Mouse (Mus musculus) midbrain, postnatal 0 days (tissue): ENCODE measurements around the gene Etfb. TPM values are rescaled to one million over a fixed set of nuclear protein-coding genes. Genes with fewer than 3 reads are reported as not detected.

ENCODE experiments used
- ATAC-seq: fragments of 200-750 bp; cut with Nextera tagmentation; 2 replicates; pipeline ENCODE4 v1.8.0; 2017; ENCODE audit warnings: moderate number of reproducible peaks, mild to moderate bottlenecking, moderate TSS enrichment, moderate library complexity; ENCODE audit not compliant: low FRiP score
- DNase-seq: peaks from one replicate; pipeline ENCODE4 v3.0.0-alpha.2; 2015; ENCODE audit warnings: low spot score
- H3K27ac ChIP-seq: fragments of 300-500 bp; sonication (generic); 2 replicates; pipeline ENCODE4 v1.5.1; 2014; ENCODE audit warnings: low read depth, mild to moderate bottlenecking, low read length, mixed read lengths
- H3K27me3 ChIP-seq: fragments of 300-500 bp; sonication (generic); 2 replicates; pipeline ENCODE4 v1.6.1; 2014; ENCODE audit warnings: low read length, control low read depth, mixed read lengths; ENCODE audit not compliant: insufficient read depth
- H3K36me3 ChIP-seq: fragments of 300-500 bp; sonication (generic); 2 replicates; pipeline ENCODE4 v1.6.1; 2014; ENCODE audit warnings: low read length, control low read depth, mixed read lengths; ENCODE audit not compliant: insufficient read depth
- H3K4me1 ChIP-seq: fragments of 300-500 bp; sonication (generic); 2 replicates; pipeline ENCODE4 v1.6.1; 2014; ENCODE audit warnings: mild to moderate bottlenecking, control low read depth, antibody characterized with exemption, low read length, mixed read lengths; ENCODE audit not compliant: insufficient read depth
- H3K4me2 ChIP-seq: fragments of 300-500 bp; sonication (generic); 2 replicates; pipeline ENCODE4 v1.6.1; 2014; ENCODE audit warnings: low read depth, mild to moderate bottlenecking, low read length, mixed read lengths; ENCODE audit not compliant: poor library complexity, severe bottlenecking
- H3K4me3 ChIP-seq: fragments of 300-500 bp; sonication (generic); 2 replicates; pipeline ENCODE4 v1.5.1; 2014; ENCODE audit warnings: low read depth, mild to moderate bottlenecking, low read length, moderate library complexity
- H3K9ac ChIP-seq: fragments of 300-500 bp; sonication (generic); replicated peaks from 2 replicates; pipeline ENCODE4 v1.6.1; 2014; ENCODE audit warnings: mild to moderate bottlenecking, low read length, moderate library complexity, mixed read lengths; ENCODE audit not compliant: poor library complexity, severe bottlenecking
- H3K9me3 ChIP-seq: fragments of 300-500 bp; sonication (generic); 2 replicates; pipeline ENCODE4 v1.6.1; 2016; ENCODE audit warnings: low read length, control low read depth
- CTCF ChIP-seq: IDR thresholded peaks from 2 replicates; pipeline ENCODE4 v1.5.1; 2016; ENCODE audit warnings: antibody characterized with exemption, mild to moderate bottlenecking
- WGBS: fragments of 180-500 bp; shearing (Covaris S2); extraction: QIAGEN DNeasy Blood & Tissue Kit; methylation state at CpG from one replicate; pipeline ENCODE4 v1.1.7; 2014; 5-methylcytosine and 5-hydroxymethylcytosine counted together
- polyA plus RNA-seq: library from polyadenylated mRNA; unstranded; fragments of >200 nt; fragmentation: Nextera tagmentation; extraction: Ambion mirVana; gene quantifications from 2 replicates; pipeline ENCODE4 v1.2.1, GENCODE M21; 2015
- total RNA-seq: library from RNA; depleted of rRNA; stranded (reverse); fragments of >200 nt; gene quantifications from 2 replicates; pipeline ENCODE4 v1.2.3, GENCODE M21; 2014

The Etfb gene
- total and polyA plus RNA-seq, 2 experiments from 2014 or later, result 28.6 to 94.0 TPM

DNA sequence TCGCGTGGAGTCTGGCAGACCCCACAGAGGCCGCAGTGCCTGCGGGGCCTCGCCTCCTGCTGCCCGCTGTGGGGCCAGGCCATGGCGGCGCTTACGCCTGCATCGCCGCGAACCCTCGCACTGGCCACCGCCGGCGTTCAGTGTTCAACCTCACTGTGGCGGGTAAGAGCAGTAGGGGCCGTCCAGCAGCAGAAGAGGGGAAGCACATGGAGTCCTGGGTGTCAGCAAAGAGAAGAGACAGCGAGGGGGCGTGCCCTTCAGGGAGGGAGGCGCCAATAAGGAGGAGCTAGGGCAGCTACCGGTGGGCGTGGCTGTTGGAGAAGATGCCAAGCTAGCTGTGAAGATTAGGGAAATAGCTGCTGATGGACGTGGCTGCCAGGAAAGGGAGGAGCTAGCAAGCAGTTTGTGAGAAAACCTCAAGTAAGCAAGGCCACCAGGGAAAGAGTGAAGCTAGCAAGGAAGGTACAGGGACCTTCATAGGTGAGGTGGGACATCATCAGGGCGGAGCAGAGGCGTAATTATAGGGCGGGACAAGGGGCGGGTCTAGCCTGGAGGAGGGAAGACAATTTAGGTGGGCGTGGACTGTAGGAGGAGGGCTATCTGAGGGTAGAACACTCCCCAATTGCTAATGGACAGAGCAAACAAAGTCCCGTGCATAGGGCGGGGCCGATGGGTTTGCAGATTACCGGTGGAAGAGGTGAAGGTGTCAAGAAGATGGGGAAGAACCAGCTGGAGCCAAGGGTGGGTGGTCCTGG lies 21.6 kb downstream of the Etfb start:
- Histone ChIP-seq H3K27me3 (no peaks in the 10 kb centered on the region), H3K9me3 (no peaks in the 10 kb centered on the region), H3K9ac (peak overlapping the region; percentile 71), H3K27ac (peak overlapping the region; percentile 68; the same call in 1 of the 2 replicates), H3K4me3 (peak overlapping the region; percentile 48), H3K36me3 (no peaks in the 10 kb centered on the region), H3K4me2 (peak overlapping the region; percentile 89), H3K4me1 (no peaks in the 10 kb centered on the region)
- DNase-seq (peak; percentile 93), ATAC-seq (peak; percentile 83)
- under 1% methylated on average over 33 of the region's 33 CpGs for WGBS
- peak; percentile 61 for TF ChIP-seq CTCF

DNA sequence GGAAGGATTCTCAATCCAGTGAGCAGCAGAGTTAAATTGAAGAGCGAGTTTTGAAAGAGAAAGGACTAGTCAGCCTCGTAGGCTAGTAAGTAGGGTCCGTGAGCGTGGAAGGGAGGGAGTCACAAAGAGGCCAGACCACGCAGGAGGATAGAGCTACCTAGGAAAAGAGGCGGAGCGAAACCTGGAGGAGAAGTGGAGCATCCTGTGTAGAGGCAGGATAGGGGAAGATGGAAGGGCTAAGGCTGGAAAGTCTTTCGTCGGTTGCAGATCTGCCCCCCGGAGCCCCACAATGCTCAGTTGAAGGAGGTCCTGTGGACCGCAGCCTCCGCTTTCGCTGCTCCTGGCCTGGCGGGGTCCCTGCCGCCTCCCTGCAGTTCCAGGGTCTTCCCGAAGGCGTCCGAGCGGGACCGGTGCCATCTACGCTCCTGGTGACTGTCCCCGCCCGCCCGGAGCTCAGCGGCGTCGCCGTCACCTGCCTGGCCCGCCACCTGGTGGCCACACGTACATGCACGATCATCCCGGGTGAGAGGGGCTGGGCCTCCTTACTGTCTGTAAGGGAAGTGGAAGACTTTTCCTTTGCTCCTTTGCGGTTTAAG lies 22.3 kb downstream of the Etfb start:
- under 1% methylated on average over 33 of the region's 33 CpGs for WGBS

GRCm38 (mm10) chr7:43470373-43470772 lies 26.5 kb downstream of the Etfb start:
- H3K27ac ChIP-seq, result no peak overlapping the region
- peaks cover 8% of the 10 kb centered on the region; the same call in 1 of the 2 replicates for H3K36me3 ChIP-seq
- H3K4me3 ChIP-seq, result no peak overlapping the region
- DNase-seq (peak; percentile 25), ATAC-seq (no peak)
- TF ChIP-seq CTCF, result peak; percentile 70
- H3K9ac ChIP-seq, result no peak overlapping the region
- no peak overlapping the region for H3K4me2 ChIP-seq
- H3K9me3 ChIP-seq, result no peaks in the 10 kb centered on the region
- no peaks in the 10 kb centered on the region for H3K4me1 ChIP-seq
- no peaks in the 10 kb centered on the region for H3K27me3 ChIP-seq
- 40% methylated on average over 8 of the region's 8 CpGs for WGBS

More for the DNA sequence above, 22.3 kb downstream of the Etfb start:
- peak; percentile 96 for TF ChIP-seq CTCF
- ATAC-seq (peak; percentile 74), DNase-seq (peak; percentile 87)
- Histone ChIP-seq H3K4me1 (no peaks in the 10 kb centered on the region), H3K9ac (peak overlapping the region; percentile 60), H3K4me2 (peak overlapping the region; percentile 89), H3K36me3 (no peaks in the 10 kb centered on the region), H3K4me3 (peak overlapping the region; percentile 48), H3K9me3 (no peaks in the 10 kb centered on the region), H3K27me3 (no peaks in the 10 kb centered on the region), H3K27ac (peak overlapping the region; percentile 39; the same call in 1 of the 2 replicates)

- no peak overlapping the region for H3K27ac ChIP-seq
- H3K36me3 ChIP-seq, result peaks cover 28% of the 10 kb centered on the region
- WGBS, result 23% methylated on average over 23 of the region's 23 CpGs
- no peak overlapping the region for H3K4me3 ChIP-seq
- H3K9ac ChIP-seq, result no peak overlapping the region
- H3K9me3 ChIP-seq, result no peaks in the 10 kb centered on the region
- no peaks in the 10 kb centered on the region for H3K4me1 ChIP-seq
- ATAC-seq, result peak; percentile 28; the same call in 1 of the 2 replicates
- no peaks in the 10 kb centered on the region for H3K27me3 ChIP-seq
- no peak for DNase-seq
- no peak overlapping the region for H3K4me2 ChIP-seq
- peak; percentile 53 for TF ChIP-seq CTCF
These were observed 31.8 kb downstream of the Etfb start for GRCm38 (mm10) chr7:43475706-43476105.

DNA sequence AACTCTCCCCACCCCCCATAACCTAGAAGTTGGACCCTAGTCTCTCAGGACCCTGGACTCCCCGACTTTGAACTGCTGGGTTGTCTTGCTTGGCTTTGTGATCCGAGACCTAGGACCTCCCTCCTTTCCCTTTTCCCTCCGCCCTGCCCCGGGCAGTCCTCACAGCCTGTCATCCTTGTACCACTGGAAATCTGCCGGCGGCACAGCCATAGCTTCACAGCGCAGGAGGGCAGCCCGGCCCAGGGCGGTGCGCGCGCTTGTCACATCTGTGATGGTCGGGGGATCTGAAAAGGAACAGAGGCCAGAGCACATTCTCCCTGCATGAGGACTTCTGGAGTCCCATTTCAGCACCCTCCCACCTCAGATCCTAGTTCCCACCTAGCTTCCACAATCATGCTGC lies 32.5 kb downstream of the Etfb start:
- TF ChIP-seq CTCF, result no peak
- 17% methylated on average over 13 of the region's 13 CpGs for WGBS
- Histone ChIP-seq H3K4me1 (no peaks in the 10 kb centered on the region), H3K9ac (no peak overlapping the region), H3K27ac (no peak overlapping the region), H3K4me2 (no peak overlapping the region), H3K27me3 (no peaks in the 10 kb centered on the region), H3K9me3 (no peaks in the 10 kb centered on the region), H3K36me3 (peaks cover 28% of the 10 kb centered on the region), H3K4me3 (no peak overlapping the region)
- ATAC-seq, result no peak
- DNase-seq, result no peak

DNA sequence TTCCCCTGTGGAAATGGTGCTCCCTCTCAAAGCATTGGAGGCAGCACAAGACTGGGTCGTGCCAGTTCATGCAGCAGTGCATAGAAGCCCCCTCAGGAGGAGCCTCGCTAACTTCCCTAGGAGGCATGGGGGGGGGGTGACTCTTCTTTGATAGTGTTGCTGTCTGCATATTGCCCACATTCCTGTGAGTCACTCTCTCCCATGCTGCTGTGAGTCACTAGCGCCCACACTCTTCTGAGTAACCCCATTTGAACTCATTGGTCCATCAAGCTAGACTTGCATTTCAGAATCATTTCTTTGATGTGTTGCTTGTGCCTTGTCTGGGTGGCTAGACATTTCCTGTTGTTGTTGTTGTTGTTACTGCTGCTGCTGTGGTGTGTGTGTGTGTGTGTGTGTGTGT lies 37.3 kb downstream of the Etfb start:
- DNase-seq (no peak), ATAC-seq (no peak)
- Histone ChIP-seq H3K4me2 (no peak overlapping the region), H3K36me3 (peaks cover 16% of the 10 kb centered on the region), H3K27me3 (no peaks in the 10 kb centered on the region), H3K27ac (no peak overlapping the region), H3K9ac (no peak overlapping the region), H3K4me3 (no peak overlapping the region), H3K4me1 (no peaks in the 10 kb centered on the region), H3K9me3 (no peaks in the 10 kb centered on the region)
- no peak for TF ChIP-seq CTCF
- 56% methylated on average over 3 of the region's 3 CpGs for WGBS
